Mouse (Mus musculus): ENCODE results near the gene Topbp1. TPM values are rescaled to one million over a fixed set of nuclear protein-coding genes. Genes with fewer than 3 reads are reported as not detected.

The Topbp1 gene
- total and polyA plus RNA-seq, 3 experiments = 95.0 to 141 (median 104) TPM

DNA sequence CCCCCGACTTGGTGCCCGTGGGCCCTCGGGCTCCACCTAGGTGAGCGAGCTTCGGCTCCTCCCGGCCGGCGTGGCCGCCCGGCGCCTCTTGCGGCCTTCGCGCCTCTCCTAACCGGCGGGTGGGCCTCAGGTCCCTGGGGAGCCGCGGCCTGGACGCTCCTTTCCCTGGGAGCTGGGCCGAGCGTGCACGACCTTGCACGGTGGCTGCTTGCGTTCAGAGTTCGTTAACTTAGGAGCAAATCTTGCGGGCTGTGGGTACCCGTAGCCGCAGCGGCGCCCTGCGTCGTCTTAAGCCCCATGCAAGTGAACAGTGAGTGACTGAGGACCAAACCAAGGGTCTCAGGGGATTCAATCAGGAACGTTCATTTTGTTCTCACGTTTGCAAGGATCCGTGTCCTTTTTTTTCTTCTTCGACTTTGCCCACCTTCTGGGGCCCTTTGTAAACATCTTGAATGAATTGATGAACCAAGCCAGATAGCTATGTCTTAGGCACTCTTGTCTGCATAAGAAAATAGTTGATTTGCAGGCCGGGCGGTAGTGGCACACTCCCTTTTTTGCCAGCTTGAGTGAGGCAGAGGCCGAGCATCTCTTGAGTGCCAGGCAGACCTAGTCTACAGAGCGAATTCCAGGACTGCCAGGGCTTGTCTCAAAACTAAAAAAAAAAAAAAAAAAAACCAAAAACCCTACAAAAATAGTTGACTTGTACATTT, 472 bp downstream of the Topbp1 start:
- DNase-seq (ENCODE audit: extremely low read depth) = peak; percentile 73
- peak overlapping the region; percentile 66 for H3K27ac ChIP-seq (ENCODE audit: insufficient read depth, low read depth)
- peak overlapping the region; percentile 57 for H3K4me2 ChIP-seq (ENCODE audit: insufficient read depth, low read depth, poor library complexity, severe bottlenecking)
- peaks cover 33% of the 10 kb centered on the region for H3K79me2 ChIP-seq (replicated peaks; ENCODE audit: control insufficient read depth, extremely low read depth, insufficient read depth, poor library complexity, severe bottlenecking)
- no peak for TF ChIP-seq MAZ (IDR thresholded peaks at IDR 0.05; ENCODE audit: low read depth, low read length)
- TF ChIP-seq SIN3A (IDR thresholded peaks at IDR 0.05; ENCODE audit: low read length) = peak; percentile 77
- 0 out of 2 replicates have a peak, but pooled peaks have one; percentile 5 for TF ChIP-seq POLR2AphosphoS2 (IDR thresholded peaks at IDR 0.05; ENCODE audit: low read depth, low read length)
- peak; percentile 36; the same call in 1 of the 2 replicates for TF ChIP-seq BHLHE40 (IDR thresholded peaks at IDR 0.05; ENCODE audit: low read depth, low read length)
- TF ChIP-seq TBP (conservative IDR thresholded peaks at IDR 0.05; ENCODE audit: low read depth, low read length) = no peak
- TF ChIP-seq EP300 (IDR thresholded peaks at IDR 0.05; ENCODE audit: low read length) = no peak
- TF ChIP-seq PAX5 (IDR thresholded peaks at IDR 0.05; ENCODE audit: low read length) = no peak
- TF ChIP-seq NELFE (IDR thresholded peaks at IDR 0.05; ENCODE audit: low read depth, low read length) = no peak
- no peak for TF ChIP-seq JUND (conservative IDR thresholded peaks at IDR 0.05; ENCODE audit: low read depth, low read length)
- no peak for TF ChIP-seq GABPA (IDR thresholded peaks at IDR 0.05; ENCODE audit: insufficient replicate concordance, low read depth, low read length)
- TF ChIP-seq UBTF (IDR thresholded peaks at IDR 0.05; ENCODE audit: low read depth, low read length) = 0 out of 2 replicates have a peak, but pooled peaks have one; percentile 44
- no peak for TF ChIP-seq MAX (IDR thresholded peaks at IDR 0.05; ENCODE audit: low read length)
- TF ChIP-seq RCOR1 (conservative IDR thresholded peaks at IDR 0.05; ENCODE audit: low read depth, low read length) = no peak
- peak; percentile 76; the same call in 1 of the 2 replicates for TF ChIP-seq MXI1 (IDR thresholded peaks at IDR 0.05; ENCODE audit: low read depth, low read length)
- no peak for TF ChIP-seq SMC3 (IDR thresholded peaks at IDR 0.05; ENCODE audit: low read depth, low read length)
- no peak for TF ChIP-seq RAD21 (IDR thresholded peaks at IDR 0.05; ENCODE audit: low read depth, low read length)
- TF ChIP-seq E2F4 (IDR thresholded peaks at IDR 0.05; ENCODE audit: insufficient replicate concordance, low read depth, low read length) = 0 out of 2 replicates have a peak, but pooled peaks have one; percentile 24
- no peak for TF ChIP-seq MEF2A (IDR thresholded peaks at IDR 0.05; ENCODE audit: borderline replicate concordance, low read depth, low read length)
- TF ChIP-seq HCFC1 (IDR thresholded peaks at IDR 0.05; ENCODE audit: low read depth, low read length) = no peak
- no peak for TF ChIP-seq USF2 (conservative IDR thresholded peaks at IDR 0.05; ENCODE audit: low read depth, low read length)
- no peak for TF ChIP-seq ZMIZ1 (IDR thresholded peaks at IDR 0.05; ENCODE audit: low read depth, low read length)
- no peak for TF ChIP-seq ETS1 (conservative IDR thresholded peaks at IDR 0.05; ENCODE audit: low read depth, low read length)
- TF ChIP-seq CTCF (conservative IDR thresholded peaks at IDR 0.05 in 1 of 2, IDR thresholded peaks at IDR 0.05 in 1 of 2; ENCODE audit: low read depth in 2 of 2, low read length in 2 of 2) = no peak
- TF ChIP-seq NRF1 (IDR thresholded peaks at IDR 0.05; ENCODE audit: low read depth, low read length) = no peak
- TF ChIP-seq USF1 (IDR thresholded peaks at IDR 0.05; ENCODE audit: low read depth, low read length) = no peak
- no peak for TF ChIP-seq MYC (IDR thresholded peaks at IDR 0.05; ENCODE audit: low read depth, low read length)
- peak; percentile 5; the same call in 1 of the 2 replicates for TF ChIP-seq ZNF384 (IDR thresholded peaks at IDR 0.05; ENCODE audit: low read depth, low read length)
- 0 out of 2 replicates have a peak, but pooled peaks have one; percentile 6 for TF ChIP-seq KAT2A (IDR thresholded peaks at IDR 0.05; ENCODE audit: insufficient replicate concordance, low read length)
- TF ChIP-seq POLR2A (IDR thresholded peaks at IDR 0.05; ENCODE audit: low read depth, low read length) = no peak
- TF ChIP-seq ZKSCAN1 (IDR thresholded peaks at IDR 0.05; ENCODE audit: borderline replicate concordance, low read depth, low read length) = no peak
- no peak for TF ChIP-seq IRF4 (IDR thresholded peaks at IDR 0.05; ENCODE audit: low read depth, low read length)
- peak; percentile 81; the same call in 1 of the 2 replicates for TF ChIP-seq CHD1 (IDR thresholded peaks at IDR 0.05; ENCODE audit: low read depth, low read length)
- no peak for TF ChIP-seq JUN (IDR thresholded peaks at IDR 0.05; ENCODE audit: insufficient read depth, low read depth, low read length)
- no peak for TF ChIP-seq MAFK (IDR thresholded peaks at IDR 0.05; ENCODE audit: insufficient replicate concordance, low read length)
- no peak for TF ChIP-seq TCF12 (IDR thresholded peaks at IDR 0.05; ENCODE audit: low read depth, low read length)
- TF ChIP-seq ELF1 (IDR thresholded peaks at IDR 0.05; ENCODE audit: low read depth, low read length) = no peak
- TF ChIP-seq CHD2 (IDR thresholded peaks at IDR 0.05; ENCODE audit: low read length) = no peak
- no peak for TF ChIP-seq ZC3H11A (IDR thresholded peaks at IDR 0.05; ENCODE audit: low read depth, low read length)
- peaks cover 0 to 26% of the 10 kb centered on the region in 2 experiments; a peak in 2 of 4 replicates for H3K4me1 ChIP-seq (ENCODE audit: control insufficient read depth in 1 of 2, insufficient read depth in 2 of 2)
- no peaks in the 10 kb centered on the region for H3K27me3 ChIP-seq (replicated peaks)
- peak overlapping the region; percentile 70 for H3K9ac ChIP-seq (ENCODE audit: insufficient read depth, low read depth)
- dilution Hi-C loops (cut with MboI; ENCODE audit: extremely low pct_ligation_motif_present, extremely low pct_unique_long_range_greater_than_20kb, low sequenced_read_pairs) (no loop called here), in situ Hi-C loops (cut with MboI; ENCODE audit: low pct_ligation_motif_present, low pct_unique_long_range_greater_than_20kb, low sequenced_read_pairs) (loop anchor here (5.0 kb wide), 1 partner anchor 83 kb away; no protein-coding TSS in a partner anchor)
- peak overlapping the region; percentile 51 to 80 (median 73) for H3K4me3 ChIP-seq (replicated peaks in 1 of 3; ENCODE audit: low read depth in 2 of 3, low read length in 2 of 3, poor library complexity in 1 of 3)
- H3K36me3 ChIP-seq (replicated peaks in 1 of 2; ENCODE audit: control insufficient read depth in 1 of 2, insufficient read depth in 1 of 2, low read length in 1 of 2) = peaks cover 10 to 57% of the 10 kb centered on the region in 2 experiments
- no peaks in the 10 kb centered on the region for H3K9me3 ChIP-seq (replicated peaks; ENCODE audit: low read length)

Data from CH12.LX (cell line).